Mouse (Mus musculus) thymus, postnatal 36 days (tissue): ENCODE results near the gene Smarcc2.
A peak's percentile ranks its signal among the peaks of the same experiment; 100 is the strongest.

Source experiments
- DNase-seq, 2 experiments: peaks; one replicate each; pipeline ENCODE4 v3.0.0; 2022; ENCODE audit warnings: mixed read lengths in 2 of 2

Smarcc2 gene

DNA sequence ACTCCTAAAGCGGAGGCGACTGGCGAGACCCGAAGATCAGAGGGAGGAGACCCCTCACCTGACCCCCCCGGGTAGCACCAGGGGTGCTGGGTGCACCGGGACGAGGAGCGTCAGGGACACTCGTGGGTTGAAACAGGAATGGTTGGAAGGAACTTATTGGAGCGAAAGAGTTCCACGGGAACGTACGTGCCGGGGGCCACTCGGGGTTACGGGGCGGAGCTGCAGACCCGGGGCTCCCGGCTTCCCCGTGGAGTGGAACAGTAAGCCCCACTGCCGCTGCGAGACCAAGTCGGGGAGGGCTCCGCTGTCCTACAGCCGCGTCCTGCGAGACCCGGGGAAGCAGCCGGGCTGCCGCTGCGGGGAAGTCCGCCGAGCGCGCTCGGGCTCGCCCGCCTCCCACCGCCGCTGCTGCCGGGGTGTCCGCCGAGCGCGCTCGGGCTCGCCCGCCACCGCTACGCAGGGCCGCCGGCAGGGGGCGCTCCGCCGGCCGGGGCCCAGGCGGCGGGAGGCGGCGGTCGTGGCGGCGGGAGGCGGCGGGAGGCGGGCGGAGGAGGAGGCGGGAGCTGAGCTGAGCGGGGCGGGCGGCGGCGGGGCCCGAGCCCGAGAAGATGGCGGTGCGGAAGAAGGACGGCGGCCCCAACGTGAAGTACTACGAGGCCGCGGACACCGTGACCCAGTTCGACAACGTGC is at the start of gene Smarcc2:
Gene Smarcc2, plus strand, starts transcription at position 530 of the 690 bp plus-strand sequence.
- DNase-seq, result peak; percentile 83 to 87

DNA sequence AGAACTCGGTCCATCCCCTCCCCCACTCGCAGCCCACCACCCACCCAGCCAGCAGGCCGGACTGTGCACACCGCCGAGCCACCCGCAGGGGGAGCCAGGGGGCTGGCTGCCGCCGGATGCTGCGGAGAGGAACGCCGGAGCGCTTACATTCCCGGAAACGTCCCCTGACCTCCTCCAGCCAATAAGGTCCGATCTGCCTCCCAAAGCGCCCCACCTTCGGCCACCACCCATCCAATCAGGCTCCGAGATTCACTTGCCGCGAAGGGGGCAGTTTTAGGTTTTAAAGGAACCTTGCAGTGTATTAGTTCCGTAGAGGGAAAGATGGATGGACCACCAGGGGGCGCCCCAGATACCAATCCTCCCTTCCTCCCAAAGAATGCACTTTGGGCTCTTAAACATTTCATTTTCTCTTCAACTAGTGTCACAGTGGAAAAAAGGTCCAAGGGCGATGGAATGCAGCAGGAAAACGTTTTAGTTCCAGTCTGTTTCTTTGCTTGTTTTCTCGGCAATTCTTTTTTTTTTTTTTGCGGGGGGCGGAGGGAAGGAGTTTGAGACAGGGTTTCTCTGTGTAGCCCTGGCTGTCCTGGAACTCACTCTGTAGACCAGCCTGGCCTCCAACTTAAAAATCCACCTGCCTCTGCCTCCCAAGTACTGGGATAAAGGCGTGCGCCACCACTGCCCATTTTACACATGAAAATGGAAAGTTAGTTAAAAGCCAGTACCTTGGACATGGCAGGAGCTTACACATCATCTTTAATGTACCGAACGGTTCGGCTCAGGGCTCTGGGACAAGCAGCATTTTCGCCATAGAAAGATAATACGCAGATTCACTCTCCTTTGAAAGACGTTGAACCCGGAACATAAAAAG is 49.1 kb upstream of the Smarcc2 start:
- peak; percentile 95 to 98 for DNase-seq

DNA sequence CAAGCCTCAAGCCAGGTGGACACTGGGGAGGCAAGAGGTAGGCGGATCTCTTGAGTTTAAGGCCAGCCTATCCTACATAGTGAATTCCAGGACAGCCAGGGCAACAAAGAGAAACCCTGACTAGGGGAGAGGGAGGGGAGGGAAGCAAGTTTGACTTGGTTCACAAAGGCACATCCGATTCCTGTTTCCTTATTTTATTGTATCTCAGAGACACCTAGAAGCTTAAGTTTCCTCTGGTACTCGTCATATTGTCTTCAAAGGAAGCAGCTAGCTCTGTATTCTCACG is 48.5 kb upstream of the Smarcc2 start:
- DNase-seq, result no peak

DNA sequence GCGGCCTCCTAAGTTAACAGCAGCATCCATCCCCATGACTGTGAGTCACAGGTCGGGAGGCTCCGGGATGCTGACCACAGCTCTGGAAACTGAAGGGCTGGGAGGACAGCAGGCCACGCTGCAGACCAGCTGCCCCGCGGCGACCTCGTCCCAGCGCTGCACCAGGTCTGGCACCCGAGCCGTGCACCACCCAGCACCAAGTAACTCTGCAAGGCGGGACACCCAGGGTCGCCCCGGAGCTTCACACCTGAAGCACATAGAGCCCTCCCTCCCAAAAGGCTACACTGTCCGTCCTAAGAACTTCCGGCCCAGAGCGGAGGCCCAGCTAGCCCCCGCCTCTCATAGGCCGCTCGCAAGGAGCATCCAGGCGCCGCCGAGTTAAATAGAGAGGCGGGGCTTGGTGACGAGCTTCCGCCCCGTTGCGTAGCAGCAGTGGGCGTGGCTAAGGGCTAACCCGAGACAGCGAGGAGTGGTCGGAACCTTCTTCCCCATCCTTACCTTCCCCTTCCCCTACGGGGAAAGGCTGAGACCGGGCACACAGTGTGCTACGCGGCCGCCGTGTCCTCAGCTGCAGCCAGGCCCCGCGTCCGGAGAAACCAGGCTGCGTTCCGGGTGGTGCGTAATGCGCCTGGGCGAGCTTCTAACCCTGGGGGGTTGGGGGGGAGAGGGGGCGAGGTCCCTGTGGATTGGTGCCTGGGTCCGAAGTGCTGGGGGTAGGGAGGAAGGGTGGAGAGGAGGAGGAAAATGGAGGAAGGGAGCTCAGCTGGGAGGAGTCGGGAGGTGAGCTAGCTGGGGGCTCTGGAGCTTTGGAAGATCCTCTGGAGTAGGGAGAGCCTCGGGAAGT is 47.6 kb upstream of the Smarcc2 start, which contains the start of the genes Nabp2 and Rnf41:
Gene Nabp2, minus strand, starts transcription at position 282 of the 844 bp plus-strand sequence.
Gene Rnf41, plus strand, starts transcription at position 447 of the 844 bp plus-strand sequence.
- peak; percentile 96 to 97 for DNase-seq

DNA sequence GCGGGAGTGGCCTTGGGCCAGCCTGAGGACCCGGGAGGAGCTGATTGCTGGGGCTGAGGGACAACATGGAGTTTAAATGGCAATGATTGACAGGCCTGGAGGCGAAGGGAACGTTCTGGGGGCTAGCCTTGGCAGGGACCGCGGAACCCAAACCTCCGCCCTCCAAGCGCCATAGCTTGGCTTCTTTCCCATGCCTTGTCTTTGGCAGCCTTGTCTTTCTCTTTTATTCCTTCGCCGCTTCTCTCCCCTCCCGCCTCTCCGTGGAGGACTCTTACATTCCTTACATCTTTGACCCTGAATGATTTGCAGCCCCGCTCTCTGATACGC is 47.0 kb upstream of the Smarcc2 start:
- no peak for DNase-seq

DNA sequence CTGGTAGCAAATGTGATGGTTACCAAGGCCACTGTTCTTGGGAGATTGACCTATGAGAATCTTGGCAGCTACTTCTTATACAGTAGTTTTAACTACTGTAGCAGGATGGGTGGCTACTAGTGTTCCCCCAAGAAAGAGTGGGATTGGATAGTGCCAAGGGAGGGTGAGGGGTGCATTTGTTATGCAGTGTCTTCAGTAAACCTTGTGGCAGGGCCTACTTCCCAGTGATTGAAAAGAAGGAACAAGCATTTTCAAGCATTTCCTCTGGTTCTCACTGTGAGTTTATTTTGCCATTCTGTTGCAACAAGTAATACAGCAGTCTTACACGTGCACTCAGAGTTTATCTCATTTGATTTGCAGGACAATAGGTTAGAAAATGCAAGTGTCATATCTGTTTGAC is 46.5 kb upstream of the Smarcc2 start:
- DNase-seq, result no peak

DNA sequence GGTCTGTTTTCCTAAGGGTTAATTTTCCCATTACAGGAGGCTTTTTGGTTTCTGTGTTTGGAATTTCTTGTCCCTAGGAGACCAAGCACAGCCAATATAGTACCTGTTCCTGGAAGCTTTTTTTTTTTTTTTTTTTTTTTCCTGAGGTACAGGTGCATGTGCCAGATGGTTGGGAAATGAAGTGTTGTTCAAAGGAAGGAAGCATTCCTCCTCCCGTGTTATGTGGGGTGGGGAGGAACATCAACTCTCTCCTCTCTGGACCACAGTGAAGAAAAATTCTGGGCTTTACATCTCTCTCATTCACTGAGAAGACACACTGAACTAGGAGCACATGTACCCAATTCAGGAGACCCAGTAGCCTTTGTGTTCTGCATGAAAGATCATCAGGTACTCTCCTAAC is 46.0 kb upstream of the Smarcc2 start:
- DNase-seq, result no peak

DNA sequence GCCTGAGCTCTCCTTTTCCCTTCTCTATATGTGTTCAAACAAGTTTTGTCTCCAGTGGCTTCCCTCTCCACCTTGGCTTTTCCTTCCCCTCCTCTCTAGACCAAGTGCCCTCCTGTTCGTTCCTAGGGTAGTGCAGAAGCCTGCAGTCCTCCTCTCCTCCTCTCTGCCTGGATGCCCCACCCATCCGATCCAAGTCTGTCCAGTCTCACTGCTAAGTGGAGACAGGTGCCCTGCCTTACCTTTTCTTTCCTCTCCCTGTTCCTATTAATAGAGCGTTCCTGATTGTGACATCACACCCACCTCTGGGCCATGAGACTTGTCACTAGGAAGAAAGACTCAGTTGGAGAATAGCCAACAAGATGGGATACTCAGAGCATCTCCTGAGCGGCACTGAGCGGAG is 44.2 kb upstream of the Smarcc2 start:
- no peak for DNase-seq

DNA sequence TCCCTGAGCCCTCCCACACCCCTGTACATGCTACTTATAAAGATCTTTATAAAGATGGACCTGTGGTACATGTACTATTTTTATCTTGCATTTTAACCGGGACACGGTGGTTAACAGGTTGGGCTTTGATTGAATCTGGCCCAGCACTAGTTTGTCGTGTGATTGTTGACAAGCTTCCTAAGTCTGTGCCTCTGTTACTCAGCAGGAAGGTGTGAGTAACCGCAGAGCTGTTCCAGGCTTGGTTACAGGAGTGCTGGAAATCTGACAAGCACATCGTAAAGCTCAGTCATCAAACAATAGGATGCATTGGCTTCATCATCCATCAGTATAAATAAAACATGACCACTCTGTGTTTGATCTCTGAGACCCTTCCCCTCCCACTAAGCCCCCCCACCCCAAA is 36.6 kb upstream of the Smarcc2 start:
- no peak for DNase-seq

DNA sequence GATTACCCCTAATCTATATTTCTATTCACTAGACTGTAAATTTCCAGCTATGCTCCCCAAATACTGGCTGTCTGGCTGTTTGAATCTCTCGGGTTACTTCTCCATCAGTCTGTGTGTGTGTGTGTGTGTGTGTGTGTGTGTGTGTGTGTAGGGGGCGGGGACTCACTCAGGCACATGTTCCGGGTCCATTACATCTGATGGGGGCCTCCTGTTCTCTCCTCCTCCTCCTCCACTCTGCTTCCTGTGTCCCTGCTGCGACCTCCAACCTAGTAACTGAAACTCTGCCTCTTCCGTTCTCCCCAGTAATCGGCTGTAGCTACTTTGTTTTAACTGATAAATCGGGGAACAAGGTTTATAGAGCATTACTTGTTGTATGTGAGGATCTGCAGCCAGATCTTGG is 34.4 kb upstream of the Smarcc2 start:
- peak; percentile 38 to 64 for DNase-seq

DNA sequence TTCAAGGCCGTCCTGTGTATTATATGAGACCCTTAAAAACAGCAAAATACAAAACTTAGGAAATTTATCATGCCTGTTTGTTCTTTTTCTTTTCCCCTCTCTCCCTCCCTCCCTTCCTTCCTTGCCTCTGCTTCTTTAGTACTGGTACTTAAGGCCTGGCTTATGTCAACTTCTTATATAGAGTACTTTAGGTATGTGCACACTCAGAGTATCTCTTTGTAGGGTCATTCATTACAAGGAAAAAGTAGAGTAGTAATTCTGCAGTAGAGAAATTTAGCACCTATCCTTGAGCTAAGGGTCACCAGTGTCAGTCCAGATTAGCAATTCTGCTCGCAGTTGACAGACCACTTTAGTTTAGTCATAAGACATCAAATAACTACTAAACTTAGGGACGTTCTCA is 33.8 kb upstream of the Smarcc2 start:
- DNase-seq, result no peak

DNA sequence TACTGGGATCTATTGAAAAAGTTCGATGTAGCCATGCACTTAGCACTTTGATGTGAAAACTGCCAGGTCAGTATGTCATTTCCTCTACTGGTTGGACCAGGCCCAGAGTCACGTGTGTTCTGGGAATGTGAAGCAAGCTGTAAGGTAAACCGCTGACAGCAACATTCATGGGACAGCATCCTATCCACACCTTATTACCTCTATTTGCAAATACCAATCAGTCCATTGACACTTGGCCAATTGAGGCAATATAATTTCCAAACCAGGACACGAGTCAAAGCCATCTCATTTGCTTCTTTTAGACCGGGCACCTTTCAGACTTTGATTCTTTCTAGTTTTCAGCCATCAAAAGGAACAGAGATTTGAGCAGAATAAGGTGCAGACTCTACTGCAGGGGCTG is 30.0 kb upstream of the Smarcc2 start:
- no peak for DNase-seq

DNA sequence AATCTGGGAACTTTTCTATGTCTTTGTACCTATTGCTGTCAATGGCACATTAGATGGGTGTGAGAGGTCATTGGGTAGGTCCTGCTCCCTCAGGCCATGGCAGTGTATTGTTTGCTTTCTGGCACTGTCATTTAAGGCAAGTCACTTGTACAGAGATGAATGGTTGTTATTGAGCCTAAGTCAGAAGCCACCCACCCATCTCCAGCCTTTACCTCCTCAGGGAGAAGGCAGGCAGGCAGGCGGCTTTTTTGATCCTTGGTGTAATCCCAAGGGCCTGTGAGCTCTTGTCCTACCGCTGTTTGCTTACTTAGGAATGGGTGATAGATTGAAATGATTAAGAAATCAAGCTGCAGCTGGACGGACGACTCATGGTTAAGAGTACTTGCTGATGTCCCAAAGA is 29.6 kb upstream of the Smarcc2 start:
- no peak for DNase-seq

DNA sequence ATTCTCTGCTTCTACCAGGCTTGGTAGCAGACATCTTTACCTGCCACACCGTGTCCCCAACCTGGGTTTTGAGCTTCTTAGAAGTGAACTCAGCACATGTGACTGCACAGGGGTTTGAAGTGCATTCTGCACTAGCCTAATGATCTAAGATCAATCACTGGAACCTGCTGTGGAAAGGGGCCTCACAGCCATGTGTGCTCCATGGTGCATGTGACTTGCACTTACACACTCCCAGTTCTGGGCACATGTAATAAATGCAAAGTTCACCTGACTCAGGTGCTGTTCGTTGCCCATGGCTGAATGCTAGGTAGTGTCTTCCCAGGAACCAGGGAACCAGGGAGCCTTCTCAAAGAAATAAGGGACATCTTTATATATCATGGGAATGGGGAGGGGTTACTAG is 25.6 kb upstream of the Smarcc2 start:
- DNase-seq, result no peak

DNA sequence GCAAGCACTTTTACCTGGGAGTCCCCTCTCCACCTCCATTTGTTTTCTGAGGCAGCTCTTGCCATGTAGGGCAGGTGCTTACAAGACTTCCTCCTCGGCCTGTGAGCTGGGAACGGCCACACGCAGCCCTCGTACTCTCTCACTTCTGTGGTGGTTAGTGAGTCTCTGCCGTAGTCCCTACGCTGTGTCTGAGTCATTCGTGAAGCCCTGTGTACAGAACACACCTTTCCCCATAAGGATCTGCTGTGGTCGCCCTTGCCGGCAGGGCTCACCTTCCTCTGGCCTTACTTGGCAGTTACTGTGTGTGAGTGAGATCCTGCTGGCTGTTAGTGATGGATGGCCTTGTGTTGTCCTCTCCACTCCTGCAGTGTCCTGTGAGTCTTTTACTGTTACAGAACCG is 24.4 kb upstream of the Smarcc2 start:
- peak; percentile 61 to 68 for DNase-seq

DNA sequence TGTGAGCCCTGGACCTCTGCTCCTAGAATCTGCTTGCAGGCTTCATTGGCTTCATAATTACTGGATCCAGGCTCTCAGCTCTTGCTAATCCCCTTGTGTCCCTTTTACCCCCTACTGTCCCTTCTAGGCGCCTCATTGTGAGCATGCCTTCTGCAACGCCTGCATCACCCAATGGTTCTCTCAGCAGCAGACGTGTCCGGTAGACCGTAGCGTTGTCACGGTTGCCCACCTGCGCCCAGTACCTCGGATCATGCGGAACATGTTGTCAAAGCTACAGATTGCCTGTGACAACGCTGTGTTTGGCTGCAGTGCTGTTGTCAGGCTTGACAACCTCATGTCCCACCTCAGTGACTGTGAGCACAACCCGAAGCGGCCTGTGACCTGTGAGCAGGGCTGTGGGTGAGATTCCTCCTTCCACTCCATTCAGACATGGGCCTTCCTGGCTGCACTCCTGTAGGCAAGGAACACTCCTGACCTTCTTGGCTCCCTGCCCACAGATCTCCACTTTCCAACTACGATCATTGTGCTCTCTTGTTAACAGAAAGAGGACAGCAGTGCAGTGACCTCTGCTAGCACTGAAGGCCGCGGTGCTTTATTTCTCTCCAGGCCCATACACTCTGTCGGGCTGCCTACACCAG is 23.7 kb upstream of the Smarcc2 start:
- DNase-seq, result peak; percentile 31 to 32

DNA sequence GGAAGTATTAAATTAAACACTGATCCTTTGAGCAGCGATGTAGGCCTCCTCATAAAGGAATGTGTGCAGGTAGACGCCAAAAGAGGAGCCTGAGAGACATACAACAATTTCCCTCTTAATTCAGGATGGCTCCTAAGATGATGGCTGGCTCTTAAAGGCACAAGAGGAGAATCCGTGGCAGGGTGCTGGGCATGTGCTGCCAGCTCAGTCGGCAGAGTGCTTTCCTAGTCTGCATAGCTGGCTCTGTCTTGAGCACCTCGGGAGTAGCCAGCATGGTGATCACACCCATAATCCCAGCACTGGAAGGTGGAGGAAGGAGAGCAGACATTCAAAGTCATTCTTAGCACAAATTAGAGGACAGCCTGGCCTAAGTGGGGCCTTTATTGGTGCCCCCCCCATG is 23.2 kb upstream of the Smarcc2 start:
- no peak for DNase-seq

DNA sequence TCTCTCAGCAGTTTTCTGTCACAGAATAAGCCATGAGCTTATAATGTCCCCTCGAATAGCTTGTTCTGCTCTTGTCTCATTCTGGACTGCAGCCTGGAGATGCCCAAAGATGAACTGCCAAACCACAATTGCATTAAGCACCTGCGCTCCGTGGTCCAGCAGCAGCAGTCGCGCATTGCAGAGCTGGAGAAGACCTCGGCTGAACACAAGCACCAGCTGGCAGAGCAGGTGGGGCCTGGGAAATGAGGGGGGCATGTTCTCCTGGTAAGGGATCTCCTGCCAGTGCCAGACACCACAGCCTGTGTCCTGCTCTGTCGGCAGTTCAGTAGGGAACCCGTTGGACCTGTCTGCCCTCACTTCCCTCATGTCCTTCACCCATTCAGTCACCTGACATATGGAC is 22.7 kb upstream of the Smarcc2 start:
- peak in 1 of 2 experiments; percentile 48 for DNase-seq

DNA sequence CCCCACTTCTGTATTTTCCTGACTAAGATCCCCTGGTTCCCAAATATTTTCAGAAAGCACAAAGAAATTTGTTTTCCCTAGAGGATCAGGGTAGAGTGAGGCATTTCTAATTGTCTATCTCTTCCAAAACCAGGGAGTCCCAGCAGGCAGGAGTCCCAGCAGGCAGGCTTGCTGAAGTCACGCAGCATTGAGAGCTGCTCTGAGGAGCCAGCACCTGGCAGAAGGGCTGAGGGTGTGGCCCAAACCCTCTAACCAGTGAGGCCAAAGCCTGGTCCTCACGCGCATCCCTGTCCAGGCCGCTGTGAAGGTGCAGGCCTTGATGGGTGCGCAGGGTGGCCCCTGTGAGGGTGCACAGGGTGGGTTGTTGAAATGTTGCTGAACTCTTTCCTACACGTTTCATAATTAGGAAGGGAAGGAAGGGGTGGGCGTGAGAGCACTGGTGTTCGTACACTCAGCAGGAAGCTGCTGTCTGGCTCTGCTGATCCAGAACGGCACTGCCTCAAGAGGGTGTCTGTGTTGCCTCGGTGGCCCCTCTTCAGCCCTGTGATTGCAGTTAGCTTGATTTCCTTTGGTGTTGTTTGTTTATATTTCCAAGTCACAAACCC is 20.3 kb upstream of the Smarcc2 start:
- peak; percentile 27 to 31 for DNase-seq

DNA sequence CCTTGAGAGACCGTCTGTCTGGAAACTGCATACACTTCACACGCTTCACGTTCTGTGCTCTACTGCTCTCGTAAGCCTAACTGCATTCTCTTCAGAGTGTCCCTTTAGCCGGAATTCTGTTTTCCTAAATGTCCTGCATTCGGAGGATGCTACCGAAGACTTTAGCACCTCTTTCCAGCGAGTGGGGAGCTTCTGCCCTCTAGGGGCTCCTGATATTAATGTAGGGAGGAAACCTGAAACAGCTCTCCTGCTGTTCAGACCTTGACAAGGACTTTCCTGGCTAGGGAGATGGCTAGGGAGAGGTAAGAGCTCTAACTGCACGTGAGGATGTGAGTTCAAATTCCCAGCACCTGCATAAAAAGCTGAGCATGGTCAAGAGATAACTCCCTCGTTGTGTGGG is 18.6 kb upstream of the Smarcc2 start:
- peak in 1 of 2 experiments; percentile 40 for DNase-seq

DNA sequence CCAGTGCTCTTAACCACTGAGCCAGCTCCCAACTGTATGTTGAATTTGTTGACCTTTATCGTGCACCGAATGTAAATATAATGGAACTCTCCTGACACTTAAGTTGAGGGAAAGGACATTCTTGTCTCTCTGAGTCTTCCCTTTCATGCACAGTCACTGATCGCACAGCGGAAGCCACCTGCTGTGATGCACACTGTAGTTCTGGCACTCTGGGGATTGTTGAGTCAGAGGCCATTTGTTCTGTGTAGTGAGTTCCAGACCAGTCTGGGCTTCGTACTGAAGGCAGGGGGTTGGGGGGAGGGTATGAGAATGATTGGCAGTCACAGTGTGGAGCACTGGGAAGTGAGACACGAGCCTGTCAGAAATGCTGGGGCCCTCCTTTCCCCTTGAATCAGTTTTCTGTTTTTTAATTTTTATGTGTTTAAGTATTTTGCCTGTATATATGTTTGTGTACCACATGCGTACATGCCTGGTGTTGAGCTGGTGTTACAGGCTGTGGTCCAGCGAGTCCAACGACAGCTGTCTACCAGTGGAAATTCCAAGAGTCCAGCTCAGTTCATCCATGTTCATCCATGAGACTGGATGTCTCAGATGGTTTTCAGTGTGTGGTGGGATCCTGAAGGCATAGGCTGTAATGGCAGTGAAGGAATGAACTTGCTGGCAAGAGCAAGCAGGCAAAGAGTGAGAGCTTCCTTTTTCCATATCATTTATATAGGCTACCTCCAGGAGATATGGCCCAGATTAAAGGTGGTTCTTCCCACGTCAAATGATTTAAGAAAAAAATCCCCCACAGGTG is 17.5 kb upstream of the Smarcc2 start:
- no peak for DNase-seq

DNA sequence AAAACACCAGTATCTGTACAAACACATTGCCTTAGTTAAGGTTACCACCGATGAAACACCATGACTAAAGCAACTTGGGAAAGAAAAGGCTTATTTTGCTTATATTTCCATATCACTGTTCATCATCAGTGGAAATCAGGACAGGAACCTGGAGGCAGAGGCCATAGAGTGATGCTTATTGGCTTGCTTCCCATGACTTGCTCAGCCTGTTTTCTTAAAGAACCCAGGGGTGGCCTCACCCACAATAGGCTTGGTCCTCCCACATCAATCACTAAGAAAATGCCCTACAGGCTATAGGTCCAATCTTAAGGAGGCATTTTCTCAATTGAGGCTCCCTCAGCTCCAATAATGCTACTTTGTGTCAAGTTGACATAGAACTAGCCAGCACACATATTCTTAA is 16.3 kb upstream of the Smarcc2 start:
- DNase-seq, result no peak
